30 mouse cellular contexts compared by ENCODE assay signal in the genomic region with DNA sequence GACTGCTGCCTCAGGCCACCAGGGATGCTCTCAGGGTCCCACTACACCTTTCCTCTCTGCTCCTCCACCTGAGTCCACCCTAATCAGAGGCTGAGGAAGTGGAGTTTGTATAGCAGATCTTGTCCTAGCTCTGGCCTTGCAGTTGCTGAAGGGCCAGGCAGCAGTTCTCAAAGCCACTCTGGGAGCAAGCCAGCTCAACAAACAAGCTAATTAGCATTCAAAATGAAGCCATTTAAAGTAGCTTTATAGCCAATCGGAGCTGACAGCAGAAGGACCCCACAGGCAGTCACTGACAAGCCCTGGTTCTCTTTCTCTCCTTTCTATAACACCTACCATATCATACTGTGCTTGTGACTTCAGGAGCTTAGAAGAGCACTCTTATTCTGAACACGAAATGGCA. TPM values are rescaled to one million over a fixed set of nuclear protein-coding genes. Genes with fewer than 3 reads are reported as not detected.
DNase-seq lines count a peak whose midpoint lies in the region; ATAC-seq lines count a peak whose summit lies in the region.
"Had no signal": no experiment of that assay in that cellular context is flagged by ENCODE, and none has a peak within 500 bp of the region (broad histone marks: within the 10 kb centered on the region; RNA-seq: fewer than 3 reads in every experiment).

No protein-coding gene starts in this region.

- H3K36me3 ChIP-seq in forebrain, embryonic 14.5 days (ENCODE audit: control insufficient read depth, insufficient read depth, low read length): no peaks in the 10 kb centered on the region
- H3K36me3 ChIP-seq in forebrain, embryonic 12.5 days (replicated peaks): no peaks in the 10 kb centered on the region
- H3K36me3 ChIP-seq in neural tube, embryonic 13.5 days: no peaks in the 10 kb centered on the region
- H3K36me3 ChIP-seq: forebrain, embryonic 15.5 days; heart, embryonic 13.5 days; limb, embryonic 13.5 days; liver, embryonic 12.5 days; midbrain, embryonic 12.5 days had no signal

- H3K27me3 ChIP-seq in forebrain, embryonic 14.5 days (replicated peaks; ENCODE audit: control insufficient read depth, insufficient read depth, low read length): no peaks in the 10 kb centered on the region
- 0 out of 2 replicates have a peak, but pooled peaks cover 5% of the 10 kb centered on the region for H3K27me3 ChIP-seq in forebrain, embryonic 12.5 days
- H3K27me3 ChIP-seq in neural tube, embryonic 13.5 days: no peaks in the 10 kb centered on the region
- H3K27me3 ChIP-seq: forebrain, embryonic 15.5 days; heart, embryonic 13.5 days; limb, embryonic 13.5 days; midbrain, embryonic 12.5 days had no signal

- 0 out of 2 replicates have a peak, but pooled peaks have one; percentile 46 for ATAC-seq in forebrain, embryonic 14.5 days
- ATAC-seq in forebrain, embryonic 12.5 days (ENCODE audit: low FRiP score): no peak
- ATAC-seq in neural tube, embryonic 13.5 days (ENCODE audit: low read depth): peak; percentile 47; the same call in 1 of the 2 replicates
- ATAC-seq: activated CD4-positive, CD25-positive, alpha-beta regulatory T cell, adult 4 months; forebrain, embryonic 15.5 days; intestine, embryonic 16.5 days; liver, embryonic 12.5 days; liver, postnatal 0 days had no signal

- H3K9ac ChIP-seq in forebrain, embryonic 14.5 days (ENCODE audit: low read length): no peak overlapping the region
- H3K9ac ChIP-seq in forebrain, embryonic 12.5 days: no peak overlapping the region
- H3K9ac ChIP-seq in neural tube, embryonic 13.5 days: no peak overlapping the region
- H3K9ac ChIP-seq: forebrain, embryonic 15.5 days; heart, embryonic 13.5 days; limb, embryonic 13.5 days; liver, embryonic 12.5 days; liver, postnatal 0 days; midbrain, embryonic 12.5 days had no signal

- WGBS in forebrain, embryonic 14.5 days: 18% methylated on average over 2 of the region's 2 CpGs
- WGBS in forebrain, embryonic 12.5 days: 17% methylated on average over 2 of the region's 2 CpGs
- WGBS in neural tube, embryonic 13.5 days: 22% methylated on average over 2 of the region's 2 CpGs

- peaks cover 5% of the 10 kb centered on the region; the same call in 1 of the 2 replicates for H3K4me1 ChIP-seq in forebrain, embryonic 14.5 days (ENCODE audit: control insufficient read depth, insufficient read depth, low read length)
- peaks cover 6% of the 10 kb centered on the region; the same call in 1 of the 2 replicates for H3K4me1 ChIP-seq in forebrain, embryonic 12.5 days
- H3K4me1 ChIP-seq in neural tube, embryonic 13.5 days (replicated peaks): peaks cover 12% of the 10 kb centered on the region
- H3K4me1 ChIP-seq: heart, embryonic 13.5 days; liver, embryonic 12.5 days had no signal

- intact Hi-C loops in left cerebral cortex, postnatal 4 days (cut with DNase I): no loop called here

- H3K4me2 ChIP-seq in forebrain, embryonic 14.5 days (ENCODE audit: low read length): no peak overlapping the region
- no peak overlapping the region for H3K4me2 ChIP-seq in forebrain, embryonic 12.5 days
- no peak overlapping the region for H3K4me2 ChIP-seq in neural tube, embryonic 13.5 days
- H3K4me2 ChIP-seq: forebrain, embryonic 15.5 days; heart, embryonic 13.5 days; limb, embryonic 13.5 days; liver, embryonic 12.5 days; midbrain, embryonic 12.5 days had no signal

- DNase-seq in forebrain, embryonic 14.5 days (ENCODE audit: low spot score): peak; percentile 45
- DNase-seq in left cerebral cortex, postnatal 4 days: peak; percentile 13
- no peak for DNase-seq in left cerebral cortex, adult 18-20 months (ENCODE audit: low spot score in 2 of 2)
- no peak for DNase-seq in neural tube, embryonic 10.5 days (ENCODE audit: extremely low spot score, low spot score)
- no peak for DNase-seq in retina, embryonic 14.5 days (ENCODE audit: low spot score)
- DNase-seq: adrenal gland, adult 2 months; adrenal gland, postnatal 36 days; cerebellum, adult 2 months; cerebellum, postnatal 14 days; heart, postnatal 10 days; kidney, adult 9 months; kidney, postnatal 14 days; layer of hippocampus, adult 9-11 months; liver, postnatal 0 days; lung, postnatal 36 days; right cerebral cortex, postnatal 25 days; thymus, adult 18-20 months; thymus, postnatal 36 days had no signal

- H3K4me3 ChIP-seq in forebrain, embryonic 14.5 days (ENCODE audit: low read depth, low read length): no peak overlapping the region
- H3K4me3 ChIP-seq in forebrain, embryonic 12.5 days (replicated peaks): no peak overlapping the region
- H3K4me3 ChIP-seq in neural tube, embryonic 13.5 days: no peak overlapping the region
- H3K4me3 ChIP-seq: erythroblast, embryonic 14.5 days; forebrain, embryonic 15.5 days; heart, embryonic 13.5 days; limb, embryonic 13.5 days; liver, embryonic 12.5 days; midbrain, embryonic 12.5 days; myocyte had no signal

- H3K27ac ChIP-seq in forebrain, embryonic 14.5 days (ENCODE audit: low read depth, low read length): no peak overlapping the region
- H3K27ac ChIP-seq in forebrain, embryonic 12.5 days: no peak overlapping the region
- no peak overlapping the region for H3K27ac ChIP-seq in neural tube, embryonic 13.5 days (replicated peaks)
- H3K27ac ChIP-seq: forebrain, embryonic 15.5 days; heart, embryonic 13.5 days; limb, embryonic 13.5 days; liver, embryonic 12.5 days; midbrain, embryonic 12.5 days; stomach, postnatal 0 days had no signal

- no peaks in the 10 kb centered on the region for H3K9me3 ChIP-seq in forebrain, embryonic 14.5 days (replicated peaks; ENCODE audit: control insufficient read depth, low read length)
- H3K9me3 ChIP-seq in forebrain, embryonic 12.5 days: no peaks in the 10 kb centered on the region
- H3K9me3 ChIP-seq in neural tube, embryonic 13.5 days: no peaks in the 10 kb centered on the region
- H3K9me3 ChIP-seq: forebrain, embryonic 15.5 days; heart, embryonic 13.5 days; limb, embryonic 13.5 days; liver, embryonic 12.5 days; midbrain, embryonic 12.5 days had no signal

RNA-seq across cellular contexts. Expression of a gene that starts 21.6 kb away (rescaled TPM):
- 3.8 and 4.1 TPM in 2 replicates for polyA plus RNA-seq in forebrain, embryonic 14.5 days (2014; fragmentation: Nextera tagmentation; extraction: Ambion mirVana)
- polyA plus RNA-seq in forebrain, embryonic 12.5 days (2016; fragmentation: Nextera tagmentation; extraction: Ambion mirVana): 2.7 and 2.9 TPM in 2 replicates
- total RNA-seq in left cerebral cortex, postnatal 4 days (2021): 10 to 100 TPM; 64.2 to 64.3 TPM
- 100 to 1,000 TPM; 118 to 141 TPM for total RNA-seq in left cerebral cortex, adult 18-20 months (2021)
- 4.0 and 4.6 TPM in 2 replicates for polyA plus RNA-seq in neural tube, embryonic 13.5 days (2015; fragmentation: Nextera tagmentation; extraction: Ambion mirVana)

Comparison
In these comparisons a context has a peak if more than half of its experiments do, and no peak if none do; other contexts are left out.
1. DNase-seq: peak in forebrain, embryonic 14.5 days (single experiment) and left cerebral cortex, postnatal 4 days (single experiment); none in left cerebral cortex, adult 18-20 months (0 of 2), neural tube, embryonic 10.5 days (single experiment) and retina, embryonic 14.5 days (single experiment).